Mouse (Mus musculus): ENCODE results near the gene Mrps12. TPM values are rescaled to one million over a fixed set of nuclear protein-coding genes. Genes with fewer than 3 reads are reported as not detected.
A peak's percentile ranks its signal among the peaks of the same experiment; 100 is the strongest.

Gene Mrps12
- total RNA-seq (2021): 10 to 100 TPM; 55.7 to 56.6 TPM

DNA sequence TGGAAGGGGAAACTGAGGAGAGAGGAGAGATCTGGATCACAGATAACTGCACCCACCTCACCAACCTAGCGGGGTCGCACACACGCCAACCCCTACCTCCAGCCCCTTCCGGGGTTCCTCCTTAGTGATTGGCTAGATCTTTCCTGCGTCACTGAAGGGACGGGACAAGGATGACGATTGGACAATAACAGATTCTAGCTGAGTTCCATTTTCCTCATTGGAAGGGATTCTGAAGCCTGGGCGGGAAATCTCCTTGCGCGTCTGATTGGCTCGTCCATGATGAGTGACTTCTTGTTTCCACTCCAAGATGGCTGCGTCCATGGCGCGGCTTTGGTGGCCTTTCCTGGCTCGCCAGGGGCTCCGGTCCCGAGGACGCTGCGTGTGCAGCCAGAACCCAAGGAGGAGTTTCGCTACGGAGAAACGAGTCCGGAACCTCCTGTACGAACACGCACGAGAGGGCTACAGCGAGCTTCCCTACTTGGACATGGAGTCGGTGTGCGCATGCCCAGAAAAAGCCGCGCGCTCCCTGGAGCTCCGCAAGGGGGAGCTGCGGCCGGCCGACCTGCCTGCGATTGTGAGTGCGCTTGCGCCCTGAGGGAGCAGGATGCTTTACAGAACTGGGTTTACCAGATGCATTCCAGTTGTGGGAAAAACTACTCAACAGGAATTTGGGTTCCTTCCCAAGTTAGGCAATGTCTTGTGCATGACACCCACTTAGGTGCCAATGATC lies at the start of gene Mrps12, which contains the start of gene Sars2:
Gene Mrps12 (minus strand): TSS at position 112 of the 730 bp plus-strand sequence.
Gene Sars2 (plus strand): TSS at position 284 of the 730 bp plus-strand sequence.
- DNase-seq: peak; percentile 95 to 96

DNA sequence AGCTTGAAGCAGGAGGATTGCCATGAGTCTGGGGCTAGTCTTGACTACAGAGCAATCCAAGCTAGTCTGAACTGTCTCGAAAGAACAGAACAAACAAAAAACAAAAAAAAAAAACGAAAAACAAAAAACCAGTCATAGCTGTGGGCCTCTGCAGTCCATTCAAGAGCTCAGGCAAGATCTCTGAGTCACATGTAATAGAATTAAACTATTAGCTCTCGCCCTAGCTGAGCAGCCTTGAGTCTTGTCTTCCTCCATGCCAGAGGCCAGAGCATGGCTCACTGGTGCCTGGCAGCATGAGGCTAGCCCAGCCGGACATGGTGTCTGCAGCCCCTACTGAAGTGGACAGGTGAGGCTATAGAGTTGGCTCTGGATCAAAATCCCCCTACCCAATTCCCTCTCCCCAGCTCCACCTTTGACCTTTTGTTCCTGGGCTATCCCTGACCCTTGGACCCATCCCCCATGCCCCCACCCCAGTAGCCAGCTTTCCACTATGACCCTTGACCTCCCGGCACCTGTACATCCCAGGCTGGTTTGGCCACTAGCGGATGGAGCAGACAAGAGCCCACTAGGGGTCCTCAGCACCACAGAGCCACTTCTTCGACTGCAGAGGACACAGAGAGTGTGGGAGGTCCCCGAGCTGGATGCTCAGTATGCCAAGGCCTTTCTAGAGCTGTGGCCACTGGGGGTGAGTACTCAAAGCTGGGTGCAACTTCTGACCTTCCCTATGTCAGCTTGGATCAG lies 48.6 kb upstream of the Mrps12 start:
- no peak for DNase-seq

DNA sequence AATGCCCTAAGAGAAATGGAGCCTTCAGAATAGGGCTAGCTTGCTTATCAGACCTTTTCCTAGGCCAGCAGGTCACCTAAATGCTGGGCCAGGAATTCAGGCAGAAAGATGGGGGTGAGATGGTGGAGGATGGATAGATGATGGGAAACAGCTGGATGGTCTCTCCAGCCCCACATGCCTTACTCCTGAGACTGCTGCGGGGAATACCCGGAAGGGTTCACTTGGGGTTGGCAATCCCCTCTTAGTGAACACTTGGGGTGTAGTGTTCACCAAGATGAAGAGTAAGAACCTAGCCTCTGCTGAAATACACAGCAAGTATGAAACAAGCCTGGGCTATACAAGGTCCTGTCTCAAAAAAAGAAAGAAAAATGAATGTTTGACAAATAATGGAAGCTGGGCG lies 47.6 kb upstream of the Mrps12 start:
- DNase-seq: no peak

DNA sequence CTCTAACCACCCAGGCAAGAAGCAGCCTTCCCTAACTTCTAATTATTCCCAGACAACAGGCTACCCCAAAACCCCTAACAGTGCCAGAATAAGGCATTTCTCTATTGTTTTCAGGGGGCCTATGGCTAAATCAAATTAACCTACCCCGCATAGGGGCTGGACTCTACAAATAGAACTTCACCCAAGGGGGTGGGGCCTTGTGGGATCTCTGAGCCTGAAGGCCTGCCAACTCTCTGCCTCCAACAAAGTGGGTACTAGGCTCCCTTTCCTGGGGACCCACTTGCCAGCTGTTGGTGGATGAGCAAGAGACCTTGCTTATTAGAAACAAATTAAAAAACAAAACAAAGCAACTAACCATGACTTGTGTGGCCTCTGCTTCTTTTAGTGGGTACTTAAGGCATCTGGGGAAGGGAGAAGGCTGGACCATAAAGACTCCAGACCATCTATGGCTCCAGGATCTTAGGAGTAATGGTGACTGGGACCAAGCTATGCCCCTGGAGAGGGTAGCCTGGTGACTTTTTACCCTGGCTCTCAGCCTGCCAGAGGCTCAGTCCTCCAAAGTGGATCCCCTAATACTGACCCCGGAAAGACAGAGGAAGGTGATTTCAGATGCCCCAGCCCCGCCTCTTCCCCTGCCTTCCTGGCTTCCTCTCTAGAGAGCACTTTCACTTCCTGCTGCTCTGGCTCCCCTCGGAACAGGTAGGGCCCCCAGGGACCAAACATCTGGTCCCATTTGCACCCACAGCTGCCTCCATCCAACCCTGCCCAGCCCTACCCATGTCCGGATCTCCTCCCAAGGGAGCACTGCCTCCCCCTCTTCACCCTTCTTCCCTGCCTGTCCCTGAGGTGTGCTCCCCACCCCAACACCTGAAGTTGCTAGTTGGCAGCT lies 46.9 kb upstream of the Mrps12 start, which contains the start of gene Rinl:
Gene Rinl (plus strand): TSS at position 663 of the 889 bp plus-strand sequence.
- no peak for DNase-seq

DNA sequence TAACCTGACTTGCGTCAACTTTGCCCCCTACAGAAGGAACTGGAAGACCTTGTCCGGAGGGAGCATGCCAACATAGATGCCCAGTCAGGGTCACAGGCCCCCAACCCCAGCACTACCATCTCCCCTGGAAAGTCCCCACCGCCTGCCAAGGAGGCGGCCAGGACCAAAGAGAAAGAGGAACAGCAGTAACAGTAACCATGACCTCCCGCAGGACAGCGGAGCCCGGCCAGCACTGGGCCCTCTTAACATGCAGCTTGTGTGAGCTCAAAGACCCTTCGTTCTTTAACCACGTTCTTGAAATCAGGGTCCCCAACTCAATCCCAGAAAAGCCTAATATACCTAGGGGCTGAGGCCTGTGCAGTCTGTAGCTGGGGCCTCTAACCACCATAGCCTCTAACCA lies 46.3 kb upstream of the Mrps12 start:
- no peak for DNase-seq

DNA sequence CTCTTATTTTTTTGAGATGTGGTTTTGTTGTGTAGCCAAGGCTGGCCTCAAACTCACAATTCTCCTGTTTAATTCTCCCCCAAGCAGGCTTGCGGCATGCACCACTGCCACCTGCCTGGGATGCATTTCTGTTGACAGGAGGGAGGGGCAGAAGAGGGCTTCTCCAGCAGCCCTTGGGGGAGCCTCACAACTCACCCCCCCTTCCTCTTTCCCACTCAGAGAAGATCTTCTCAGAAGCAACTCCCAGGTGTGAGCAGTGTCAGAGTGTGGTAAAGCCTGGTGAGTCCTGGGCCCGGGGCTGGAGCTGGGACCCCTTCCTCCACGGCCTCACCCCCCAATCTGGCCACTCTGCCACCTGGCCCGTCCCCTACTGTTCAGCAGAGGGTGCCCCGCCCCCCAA lies 43.5 kb upstream of the Mrps12 start:
- no peak for DNase-seq

DNA sequence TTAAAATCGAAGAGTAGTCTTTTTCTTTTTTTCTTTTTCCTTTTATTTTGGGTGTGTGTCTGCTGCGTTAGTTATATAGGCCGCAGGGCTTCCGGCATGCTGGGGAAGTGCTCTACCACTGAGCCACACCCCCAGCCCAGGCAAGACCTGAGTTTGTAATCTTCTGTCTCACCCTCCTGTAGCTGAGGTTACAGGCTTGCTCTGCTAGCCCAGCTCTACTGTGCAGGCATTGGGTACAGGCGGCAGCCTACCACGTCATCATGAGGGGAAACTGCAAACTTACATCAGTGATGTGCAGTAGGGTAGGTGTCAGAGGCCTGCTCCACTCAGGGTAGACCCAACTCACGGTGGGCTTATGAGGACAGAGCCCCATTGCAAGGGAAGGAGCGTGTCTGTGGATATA lies 39.6 kb upstream of the Mrps12 start:
- no peak for DNase-seq

DNA sequence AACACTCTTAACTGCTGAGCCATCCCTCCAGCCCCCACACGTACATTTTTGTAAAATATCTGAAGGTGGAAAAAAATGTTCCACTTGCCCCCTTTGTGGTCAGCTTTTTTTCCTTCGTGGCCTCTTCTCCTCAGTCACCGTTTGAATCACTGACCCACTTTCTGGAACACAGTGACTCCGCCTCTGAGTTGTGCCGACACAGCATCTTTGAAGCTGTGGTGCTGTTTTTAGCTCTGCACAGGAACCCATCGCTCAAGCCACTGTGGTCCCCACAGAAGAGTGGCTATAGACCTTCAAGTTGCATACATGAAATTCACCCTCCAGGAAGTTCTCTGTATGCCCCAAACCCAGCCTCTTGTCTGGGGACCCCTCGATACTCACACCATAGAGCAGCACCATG lies 39.2 kb upstream of the Mrps12 start:
- no peak for DNase-seq

DNA sequence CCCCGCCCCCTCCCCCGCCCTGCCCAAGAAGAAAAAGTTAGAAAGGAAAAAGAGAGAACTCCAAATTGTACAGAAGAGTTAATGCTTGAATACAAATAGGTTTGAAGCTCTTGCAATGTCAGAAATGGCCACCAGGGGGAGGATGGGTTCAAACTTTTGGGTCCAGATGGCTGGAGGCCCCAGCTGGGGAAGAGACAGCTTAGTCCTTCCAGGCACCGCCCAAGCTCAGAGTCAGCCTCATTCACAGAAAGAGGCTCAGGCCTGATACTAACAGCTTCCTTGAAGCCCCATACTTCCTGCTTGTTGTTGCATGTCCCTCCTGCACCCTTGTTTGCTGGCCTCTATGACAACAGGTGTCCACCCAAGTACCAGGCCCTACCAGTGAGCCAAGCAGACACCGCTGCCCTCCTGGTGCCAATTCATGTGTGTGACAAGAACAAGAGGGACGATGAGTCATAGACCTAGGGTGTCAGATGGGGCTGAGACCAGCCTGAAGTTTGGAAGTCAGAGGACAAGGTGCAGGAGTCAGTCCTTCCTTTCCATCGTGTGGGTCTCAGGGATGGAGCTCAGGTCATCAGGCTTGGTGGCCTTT lies 38.5 kb upstream of the Mrps12 start:
- DNase-seq: peak; percentile 82 to 87

DNA sequence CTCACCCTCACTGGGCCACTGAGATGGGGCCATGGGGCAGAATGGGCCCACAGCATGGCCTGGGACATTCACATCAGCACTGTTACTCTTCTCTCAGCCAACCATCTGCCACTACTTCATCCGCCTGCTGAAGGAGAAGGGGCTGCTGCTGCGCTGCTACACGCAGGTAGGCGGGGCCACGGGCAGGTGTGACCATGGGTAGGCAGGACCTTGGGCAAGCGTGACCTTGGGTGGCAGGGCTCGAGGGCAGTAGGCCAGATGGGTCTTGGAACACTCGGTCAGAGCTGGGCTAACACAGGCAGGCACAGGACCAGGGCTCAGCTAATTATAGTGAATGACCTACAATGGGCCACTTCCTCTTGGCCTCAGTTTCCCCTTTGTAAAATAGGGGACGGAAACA lies 37.2 kb upstream of the Mrps12 start:
- no peak for DNase-seq

DNA sequence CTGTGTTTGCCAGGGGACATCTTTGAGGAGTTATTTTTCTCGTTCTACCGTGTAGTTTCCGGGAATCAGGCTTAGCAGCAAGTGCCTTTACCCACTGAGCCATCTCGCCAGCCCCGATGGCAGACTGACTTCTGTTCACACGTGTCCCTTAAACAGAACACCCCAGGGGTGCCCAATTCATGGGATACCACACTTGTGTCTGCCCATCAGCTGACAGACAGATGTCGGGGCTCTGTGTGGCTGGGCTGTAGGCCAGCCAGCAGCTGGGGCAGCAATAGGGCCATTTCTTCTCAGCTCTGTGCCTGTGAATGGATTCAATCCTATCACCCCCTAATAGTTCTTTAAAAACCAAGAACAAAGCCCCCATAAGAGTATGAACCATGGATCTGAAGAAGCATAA lies 33.5 kb upstream of the Mrps12 start:
- DNase-seq: no peak

DNA sequence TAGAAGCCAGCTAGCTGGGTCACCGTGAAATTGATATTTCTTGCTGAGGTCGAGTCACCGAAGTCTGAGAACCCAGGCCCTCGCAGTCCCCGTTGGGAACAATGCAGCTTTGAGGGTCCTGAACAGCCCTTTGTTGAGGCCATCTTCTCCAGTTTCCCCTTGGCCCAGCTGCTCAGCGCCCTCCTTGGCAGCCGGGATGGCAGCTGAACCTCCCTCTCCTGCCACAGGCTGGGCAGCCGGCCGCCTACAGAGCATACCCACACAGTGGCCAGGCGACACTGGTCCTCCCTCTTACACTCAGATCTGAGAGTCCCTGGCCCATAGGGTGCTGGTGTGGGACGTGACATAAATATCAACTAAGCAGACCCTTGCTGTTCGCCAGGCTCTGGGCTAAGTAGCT lies 32.5 kb upstream of the Mrps12 start:
- peak; percentile 42 to 64 for DNase-seq

DNA sequence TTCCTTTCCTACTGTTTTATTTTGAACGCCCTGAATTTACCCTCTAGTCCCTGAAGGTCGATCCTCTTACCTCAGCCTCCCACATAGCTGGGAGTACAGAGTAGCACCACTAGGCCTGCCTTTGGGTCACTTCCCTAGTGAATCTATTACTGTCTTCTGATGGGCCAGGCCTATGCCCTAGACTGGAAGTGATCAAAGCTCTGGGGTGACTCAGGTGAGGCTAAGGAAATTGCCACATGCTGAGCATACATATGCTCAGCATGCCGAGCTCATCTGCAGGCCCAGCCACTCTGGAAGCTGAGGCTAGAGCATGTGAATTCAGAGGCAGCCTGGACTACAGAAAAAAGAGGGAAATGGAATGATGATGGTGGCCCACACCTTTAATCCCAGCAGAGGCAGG lies 31.5 kb upstream of the Mrps12 start:
- DNase-seq: no peak

DNA sequence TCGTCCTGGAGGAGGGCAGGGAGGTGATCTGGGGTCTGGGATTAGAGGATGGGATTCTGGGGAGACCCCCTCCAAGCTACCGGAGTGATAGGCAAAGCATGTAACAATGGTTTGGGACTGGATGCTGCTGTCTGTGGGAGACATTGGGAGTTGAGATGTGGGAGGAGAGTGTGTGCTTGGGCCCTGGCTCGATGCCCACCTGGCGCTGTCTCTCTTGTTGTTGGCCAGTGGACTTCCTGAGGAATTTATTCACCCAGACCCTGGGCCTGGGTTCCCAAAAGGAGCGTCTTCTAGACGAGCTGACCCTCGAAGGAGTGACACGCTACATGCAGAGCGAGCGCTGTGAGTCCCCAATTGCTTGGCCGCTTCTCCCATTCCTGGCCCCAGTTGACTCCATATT lies 30.2 kb upstream of the Mrps12 start:
- no peak for DNase-seq

DNA sequence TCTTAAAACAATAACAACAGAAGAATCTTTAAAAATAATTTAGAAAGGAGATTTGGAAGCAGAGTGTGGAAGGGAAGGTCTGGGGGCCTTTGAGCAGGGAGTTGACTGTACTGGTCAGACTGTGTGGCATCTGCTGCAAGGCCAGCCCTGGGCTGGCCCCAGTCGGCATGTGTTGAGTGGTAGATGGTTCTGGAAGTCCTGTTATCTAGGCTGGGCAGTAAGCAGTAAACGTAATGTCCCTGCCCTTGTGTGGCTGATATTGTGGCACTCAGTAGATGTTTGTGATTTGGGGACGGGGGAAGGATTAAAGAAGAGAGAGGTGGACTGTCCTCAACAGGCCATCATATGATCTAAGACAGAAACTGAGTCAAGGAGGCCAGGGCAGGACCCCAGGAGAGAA lies 28.7 kb upstream of the Mrps12 start:
- no peak for DNase-seq

DNA sequence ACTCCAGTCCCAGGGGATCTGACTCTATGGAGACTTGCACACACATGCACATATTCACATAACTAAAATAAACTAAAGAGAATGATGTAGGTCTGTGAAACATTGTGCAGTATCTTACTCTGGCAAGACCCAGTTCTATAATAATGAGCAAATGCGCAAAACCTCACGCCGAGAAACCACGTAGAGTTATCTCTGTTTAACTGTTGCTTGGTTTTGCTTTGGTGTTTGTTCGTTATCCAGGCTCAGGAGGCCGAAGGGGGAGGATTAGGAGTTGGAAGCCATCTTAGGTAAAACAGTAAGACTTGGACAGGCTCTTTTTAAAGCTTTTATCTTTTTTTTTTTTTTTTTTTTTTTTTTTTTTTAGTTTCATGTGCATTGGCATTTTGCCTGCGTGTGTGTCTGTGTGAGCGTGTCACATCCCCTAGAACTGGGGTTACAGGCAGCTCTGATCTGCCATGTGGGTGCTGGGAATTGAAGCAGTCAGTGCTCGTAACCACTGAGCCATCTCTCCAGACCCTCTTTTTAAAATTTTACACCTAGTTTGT lies 27.9 kb upstream of the Mrps12 start:
- no peak for DNase-seq

DNA sequence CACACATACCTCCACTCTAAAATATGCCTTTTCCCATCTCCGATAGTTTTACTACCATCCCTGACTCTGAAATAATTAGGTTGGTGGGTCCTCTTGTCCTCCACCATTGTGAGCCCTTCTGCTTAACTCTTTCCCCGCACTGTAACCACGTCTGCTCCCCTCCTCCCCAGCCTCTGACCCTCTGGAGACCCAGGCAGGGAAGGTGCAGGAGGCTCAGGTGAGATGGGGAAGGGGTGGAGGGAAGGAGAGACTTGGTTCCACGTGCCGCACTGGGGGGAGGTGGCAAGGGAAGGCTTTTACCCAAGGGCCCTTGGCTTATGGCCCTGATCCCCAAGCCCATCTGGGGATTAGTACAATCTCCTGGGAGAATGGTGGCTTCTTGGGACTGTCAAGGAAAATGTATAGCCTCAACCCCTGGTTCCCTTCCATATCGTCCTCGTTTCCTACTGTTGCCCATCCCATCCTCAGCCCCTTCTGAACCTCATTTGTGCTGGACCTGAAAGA lies 25.9 kb upstream of the Mrps12 start, which contains the start of gene Nfkbib:
Gene Nfkbib (minus strand): TSS at position 51 of the 504 bp plus-strand sequence.
- no peak for DNase-seq

DNA sequence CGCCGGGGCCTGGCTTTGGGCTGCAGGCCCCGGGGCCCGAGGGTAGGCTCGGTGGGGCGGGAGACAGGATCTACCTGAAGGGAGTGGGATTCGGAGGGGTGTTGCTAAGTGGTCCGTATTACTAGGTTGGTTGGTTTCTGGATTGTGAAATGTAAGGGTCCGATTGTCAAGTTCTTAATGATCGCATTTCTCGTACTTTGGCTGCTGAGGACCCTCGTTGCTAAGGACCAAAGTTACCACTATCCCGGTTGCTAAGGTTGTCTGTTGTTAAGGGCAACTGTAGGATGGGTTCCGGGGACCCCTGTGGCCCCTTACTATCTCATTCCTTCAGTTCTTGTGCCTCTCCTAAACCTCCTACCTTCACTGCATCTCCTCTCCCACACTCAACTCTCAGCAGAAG lies 25.3 kb upstream of the Mrps12 start:
- no peak for DNase-seq

DNA sequence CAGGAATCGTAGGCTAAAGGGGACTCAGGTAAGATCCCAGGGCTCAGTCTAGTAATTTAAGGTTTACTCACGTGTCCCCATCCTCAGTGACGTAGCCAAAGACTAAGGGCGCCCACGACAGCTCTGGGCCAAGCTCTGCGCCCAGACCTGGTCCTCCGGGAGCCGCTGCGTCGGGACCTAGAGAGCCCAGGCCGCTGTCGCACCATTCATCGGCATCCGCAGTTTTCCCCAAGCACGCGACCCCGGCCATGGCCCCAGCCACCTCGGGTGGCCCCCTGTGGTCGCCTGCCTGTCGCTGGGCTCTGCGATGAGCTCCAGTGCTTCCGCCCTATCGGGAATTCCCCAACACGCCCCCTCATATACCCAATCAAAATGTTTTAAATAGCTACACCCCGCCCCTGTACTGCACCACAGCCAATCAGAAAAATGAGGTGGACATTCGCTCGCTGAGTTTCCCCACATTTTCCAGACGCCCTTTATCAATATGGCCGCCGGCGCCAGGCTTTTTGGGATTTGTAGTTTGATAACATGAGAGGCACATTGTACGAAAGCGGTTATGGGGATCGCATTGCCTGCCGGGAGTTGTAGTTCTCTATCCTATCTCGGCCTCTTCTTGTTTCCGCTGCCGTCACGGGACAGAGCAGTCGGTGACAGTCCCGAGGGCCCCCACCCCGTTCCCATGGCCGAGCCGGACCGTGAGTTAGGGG lies 24.7 kb upstream of the Mrps12 start, which contains the start of gene Sirt2:
Gene Sirt2 (plus strand): TSS at position 563 of the 707 bp plus-strand sequence.
- DNase-seq: peak; percentile 97 to 98

DNA sequence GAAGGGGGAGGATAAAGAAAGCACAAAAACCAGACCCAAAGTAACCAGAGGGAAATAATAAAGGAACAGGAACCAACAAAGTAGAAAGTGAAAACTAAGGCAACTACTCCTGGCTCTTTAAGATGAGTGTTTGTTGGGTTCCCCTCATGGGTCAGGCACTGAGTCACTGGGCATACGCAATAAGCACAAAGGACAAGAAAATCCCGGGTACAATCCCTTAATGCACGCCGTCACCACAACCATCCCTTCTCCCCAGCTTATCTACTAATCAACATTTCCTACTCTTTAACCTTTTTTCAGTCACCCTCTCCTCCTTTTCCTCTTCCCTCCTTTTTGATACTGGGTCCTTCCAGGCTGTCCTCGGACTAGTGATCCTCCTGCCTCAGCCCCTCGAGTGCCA lies 23.6 kb upstream of the Mrps12 start:
- no peak for DNase-seq

DNA sequence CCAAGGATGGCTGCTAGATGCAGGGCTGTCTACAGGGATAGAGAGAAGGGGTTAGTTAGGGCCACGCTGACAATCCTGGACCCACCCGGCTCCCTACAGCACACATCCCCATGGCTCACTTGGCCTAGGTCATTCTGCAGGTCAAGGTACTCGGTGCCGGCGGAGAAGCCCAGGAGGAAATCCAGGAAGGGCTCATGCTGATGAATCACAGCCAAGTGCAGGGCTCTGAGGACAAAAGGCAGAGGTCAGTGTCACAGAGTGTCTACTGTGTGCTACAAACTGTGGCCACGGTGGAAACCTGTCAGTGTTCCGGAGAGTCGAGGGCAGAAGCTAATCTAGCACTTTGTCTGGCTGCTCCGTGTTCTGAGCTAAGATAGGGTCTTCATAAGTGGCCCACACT lies 20.3 kb upstream of the Mrps12 start:
- no peak for DNase-seq
